In genomic region chr19:53038435-53038938, GRCm38 (mm10) we compare ENCODE assay signal across 8 mouse cellular contexts. TPM values are rescaled to one million over a fixed set of nuclear protein-coding genes. Genes with fewer than 3 reads are reported as not detected.
A peak's percentile ranks its signal among the peaks of the same experiment; 100 is the strongest.
DNase-seq lines count a peak whose midpoint lies in the region; ATAC-seq and TF ChIP-seq lines count a peak whose summit lies in the region.

No protein-coding gene starts in this region.

- under 1% methylated on average over 39 of the region's 39 CpGs for WGBS in bone marrow, adult 2 months
- under 1% methylated on average over 39 of the region's 39 CpGs for WGBS in embryonic facial prominence, embryonic 15.5 days
- under 1% methylated on average over 39 of the region's 39 CpGs for WGBS in heart, embryonic 10.5 days
- WGBS in kidney, embryonic 15.5 days: under 1% methylated on average over 39 of the region's 39 CpGs

- H3K27ac ChIP-seq in bone marrow, adult 2 months (ENCODE audit: control insufficient read depth, insufficient read depth, low read depth, low read length, poor library complexity): peak overlapping the region; percentile 65
- H3K27ac ChIP-seq in embryonic facial prominence, embryonic 15.5 days (replicated peaks): peak overlapping the region; percentile 93
- peak overlapping the region; percentile 96 for H3K27ac ChIP-seq in heart, embryonic 10.5 days
- H3K27ac ChIP-seq in kidney, embryonic 15.5 days: peak overlapping the region; percentile 92

- H3K4me2 ChIP-seq in embryonic facial prominence, embryonic 15.5 days (replicated peaks): peak overlapping the region; percentile 61
- peak overlapping the region; percentile 66 for H3K4me2 ChIP-seq in kidney, embryonic 15.5 days

- peak; percentile 62; the same call in 1 of the 2 replicates for TF ChIP-seq POLR2A in bone marrow, adult 2 months (IDR thresholded peaks at IDR 0.05; ENCODE audit: borderline replicate concordance, control insufficient read depth, low read depth, low read length)

- peaks cover 2% of the 10 kb centered on the region for H3K4me1 ChIP-seq in bone marrow, adult 2 months (ENCODE audit: control insufficient read depth, insufficient read depth, low read length)
- H3K4me1 ChIP-seq in embryonic facial prominence, embryonic 15.5 days: peaks cover 30% of the 10 kb centered on the region
- peaks cover 32% of the 10 kb centered on the region for H3K4me1 ChIP-seq in heart, embryonic 10.5 days
- peaks cover 37% of the 10 kb centered on the region for H3K4me1 ChIP-seq in kidney, embryonic 15.5 days

- peak overlapping the region; percentile 56 for H3K4me3 ChIP-seq in bone marrow, adult 2 months (replicated peaks; ENCODE audit: control insufficient read depth, low read depth, low read length)
- peak overlapping the region; percentile 96 for H3K4me3 ChIP-seq in embryonic facial prominence, embryonic 15.5 days (replicated peaks)
- H3K4me3 ChIP-seq in heart, embryonic 10.5 days: peak overlapping the region; percentile 92
- H3K4me3 ChIP-seq in kidney, embryonic 15.5 days (replicated peaks): peak overlapping the region; percentile 87

- ATAC-seq in embryonic facial prominence, embryonic 15.5 days (ENCODE audit: insufficient number of reproducible peaks, low FRiP score, low TSS enrichment, low read depth): peak; percentile 96
- peak; percentile 98 for ATAC-seq in kidney, embryonic 15.5 days (replicated peaks; ENCODE audit: low FRiP score)
- ATAC-seq in monocyte, adult 5-6 weeks (replicated peaks; ENCODE audit: insufficient number of reproducible peaks, low FRiP score, low TSS enrichment, poor library complexity, severe bottlenecking): peak; percentile 94

- H3K9me3 ChIP-seq in embryonic facial prominence, embryonic 15.5 days (replicated peaks): no peaks in the 10 kb centered on the region
- H3K9me3 ChIP-seq in heart, embryonic 10.5 days: no peaks in the 10 kb centered on the region
- no peaks in the 10 kb centered on the region for H3K9me3 ChIP-seq in kidney, embryonic 15.5 days (replicated peaks)

- no peaks in the 10 kb centered on the region for H3K27me3 ChIP-seq in embryonic facial prominence, embryonic 15.5 days
- H3K27me3 ChIP-seq in heart, embryonic 10.5 days (ENCODE audit: insufficient read depth, poor library complexity, severe bottlenecking): no peaks in the 10 kb centered on the region
- H3K27me3 ChIP-seq in kidney, embryonic 15.5 days: no peaks in the 10 kb centered on the region

- H3K9ac ChIP-seq in embryonic facial prominence, embryonic 15.5 days: peak overlapping the region; percentile 98
- H3K9ac ChIP-seq in kidney, embryonic 15.5 days: peak overlapping the region; percentile 87

- peak; percentile 98 for DNase-seq in 416B (ENCODE audit: low read depth)
- peak; percentile 99 for DNase-seq in heart, embryonic 10.5 days (ENCODE audit: low spot score)
- peak; percentile 99 for DNase-seq in liver
- peak; percentile 96 to 97 for DNase-seq in spleen, postnatal 4 days (ENCODE audit: low spot score in 2 of 2)

- no peak for TF ChIP-seq CTCF in bone marrow, adult 2 months (IDR thresholded peaks at IDR 0.05; ENCODE audit: control insufficient read depth, insufficient read depth, low read length)

- H3K36me3 ChIP-seq in embryonic facial prominence, embryonic 15.5 days: no peaks in the 10 kb centered on the region
- H3K36me3 ChIP-seq in heart, embryonic 10.5 days: peaks cover 9% of the 10 kb centered on the region; the same call in 1 of the 2 replicates
- peaks cover 6% of the 10 kb centered on the region for H3K36me3 ChIP-seq in kidney, embryonic 15.5 days

RNA-seq across cellular contexts. Expression of gene Xpnpep1, which starts 1.5 kb away (rescaled TPM):
- polyA plus RNA-seq in bone marrow, adult 2 months (2011; ENCODE audit: insufficient read depth, insufficient read length, low replicate concordance, missing spikeins): 38.8 and 45.4 TPM in 2 replicates
- 132 and 137 TPM in 2 replicates for polyA plus RNA-seq in embryonic facial prominence, embryonic 15.5 days (2015; fragmentation: Nextera tagmentation; extraction: Ambion mirVana)
- polyA plus RNA-seq in heart, embryonic 10.5 days (2016; fragmentation: Nextera tagmentation; extraction: Ambion mirVana): 193 and 211 TPM in 2 replicates
- polyA plus RNA-seq in kidney, embryonic 15.5 days (2015; fragmentation: Nextera tagmentation; extraction: Ambion mirVana): 148 and 168 TPM in 2 replicates
- 48.5 to 69.7 TPM (median 51.8 TPM) in 3 replicates for total RNA-seq in monocyte, adult 5-6 weeks (2017)

Comparison
In these comparisons a context has a peak if more than half of its experiments do, and no peak if none do; other contexts are left out.
1. Peak in every context shown above with its lines: DNase-seq, ATAC-seq, H3K4me3 ChIP-seq and H3K27ac ChIP-seq.